Mouse (Mus musculus) spleen, postnatal 14 days (tissue): ENCODE measurements around the gene Arl6ip1.
A peak's percentile ranks its signal among the peaks of the same experiment; 100 is the strongest.
"Not testable (repeated sequence)": the region's sequence is repeated elsewhere in the genome, so short reads cannot be mapped to it uniquely, and the experiment has no call there.

Source experiments
- DNase-seq, 2 experiments: peaks; one replicate each; pipeline ENCODE4 v3.0.0; 2021 to 2022; ENCODE audit warnings: low spot score in 2 of 2

The Arl6ip1 gene

GRCm38 (mm10) chr7:118129430-118130041 is at the start of gene Arl6ip1:
TSS of gene Arl6ip1 (minus strand) at chr7:118129662.
- peak; percentile 94 to 95 for DNase-seq

- DNase-seq = no peak
Observed at GRCm38 (mm10) chr7:118175821-118176355, 46.4 kb upstream of the Arl6ip1 start.

GRCm38 (mm10) chr7:118170125-118170524 is 40.7 kb upstream of the Arl6ip1 start:
- DNase-seq = not testable (repeated sequence)

GRCm38 (mm10) chr7:118163006-118163405 is 33.5 kb upstream of the Arl6ip1 start:
- DNase-seq = no peak

GRCm38 (mm10) chr7:118160121-118160520 is 30.7 kb upstream of the Arl6ip1 start:
- no peak for DNase-seq

- DNase-seq = no peak
Observed at GRCm38 (mm10) chr7:118156461-118156860, 27.0 kb upstream of the Arl6ip1 start.

- no peak for DNase-seq
Observed at GRCm38 (mm10) chr7:118154150-118154549, 24.7 kb upstream of the Arl6ip1 start.

- DNase-seq = no peak
Observed at GRCm38 (mm10) chr7:118143602-118144001, 14.1 kb upstream of the Arl6ip1 start.

GRCm38 (mm10) chr7:118143123-118143522 is 13.7 kb upstream of the Arl6ip1 start:
- no peak for DNase-seq

GRCm38 (mm10) chr7:118141271-118141670 is 11.8 kb upstream of the Arl6ip1 start:
- no peak for DNase-seq

- no peak for DNase-seq
Observed at GRCm38 (mm10) chr7:118135128-118135527, 5.7 kb upstream of the Arl6ip1 start.

- no peak for DNase-seq
Observed at GRCm38 (mm10) chr7:118128925-118129429, 485 bp downstream of the Arl6ip1 start.

- no peak for DNase-seq
Observed at GRCm38 (mm10) chr7:118126219-118126875, 3.1 kb downstream of the Arl6ip1 start.

GRCm38 (mm10) chr7:118125736-118126135 is 3.7 kb downstream of the Arl6ip1 start:
- DNase-seq = no peak

GRCm38 (mm10) chr7:118123512-118124411 is 5.7 kb downstream of the Arl6ip1 start:
- DNase-seq = no peak

- no peak for DNase-seq
Observed at GRCm38 (mm10) chr7:118122235-118122634, 7.2 kb downstream of the Arl6ip1 start.

GRCm38 (mm10) chr7:118120654-118121053 is 8.8 kb downstream of the Arl6ip1 start:
- no peak for DNase-seq

GRCm38 (mm10) chr7:118119946-118120345 is 9.5 kb downstream of the Arl6ip1 start:
- peak in 1 of 2 experiments; percentile 25 for DNase-seq

- DNase-seq = no peak
Observed at GRCm38 (mm10) chr7:118119142-118119541, 10.3 kb downstream of the Arl6ip1 start.

- DNase-seq = no peak
Observed at GRCm38 (mm10) chr7:118118426-118118825, 11.0 kb downstream of the Arl6ip1 start.

- no peak for DNase-seq
Observed at GRCm38 (mm10) chr7:118117539-118118210, 11.8 kb downstream of the Arl6ip1 start.
